Mouse (Mus musculus): ENCODE results near the gene Slk. TPM values are rescaled to one million over a fixed set of nuclear protein-coding genes. Genes with fewer than 3 reads are reported as not detected.

The Slk gene
- polyA plus RNA-seq, 1 experiment: 24.7 TPM

GRCm38 (mm10) chr19:47560544-47561161, 18.8 kb upstream of the Slk start:
- no peak for TF ChIP-seq GATA1 (IDR thresholded peaks at IDR 0.05; ENCODE audit: low read length)

GRCm38 (mm10) chr19:47561996-47562441, 17.5 kb upstream of the Slk start:
- TF ChIP-seq GATA1 (IDR thresholded peaks at IDR 0.05; ENCODE audit: low read length): no peak

GRCm38 (mm10) chr19:47563715-47564114, 15.8 kb upstream of the Slk start:
- TF ChIP-seq GATA1 (IDR thresholded peaks at IDR 0.05; ENCODE audit: low read length): no peak

- no peak for TF ChIP-seq GATA1 (IDR thresholded peaks at IDR 0.05; ENCODE audit: low read length)
These were observed 14.3 kb upstream of the Slk start for GRCm38 (mm10) chr19:47565031-47565654.

- no peak for TF ChIP-seq GATA1 (IDR thresholded peaks at IDR 0.05; ENCODE audit: low read length)
These were observed 13.5 kb upstream of the Slk start for GRCm38 (mm10) chr19:47565994-47566393.

- TF ChIP-seq GATA1 (IDR thresholded peaks at IDR 0.05; ENCODE audit: low read length): no peak
These were observed 9.4 kb upstream of the Slk start for GRCm38 (mm10) chr19:47570042-47570441.

- TF ChIP-seq GATA1 (IDR thresholded peaks at IDR 0.05; ENCODE audit: low read length): no peak
These were observed 5.8 kb upstream of the Slk start for GRCm38 (mm10) chr19:47573718-47574117.

GRCm38 (mm10) chr19:47578581-47579224, 775 bp upstream of the Slk start:
- no peak for TF ChIP-seq GATA1 (IDR thresholded peaks at IDR 0.05; ENCODE audit: low read length)

GRCm38 (mm10) chr19:47579788-47580631, 532 bp downstream of the Slk start:
- TF ChIP-seq GATA1 (IDR thresholded peaks at IDR 0.05; ENCODE audit: low read length): no peak

- TF ChIP-seq GATA1 (IDR thresholded peaks at IDR 0.05; ENCODE audit: low read length): no peak
These were observed 6.3 kb downstream of the Slk start for GRCm38 (mm10) chr19:47585772-47586171.

GRCm38 (mm10) chr19:47587009-47587408, 7.5 kb downstream of the Slk start:
- no peak for TF ChIP-seq GATA1 (IDR thresholded peaks at IDR 0.05; ENCODE audit: low read length)

GRCm38 (mm10) chr19:47608513-47608912, 29.0 kb downstream of the Slk start:
- no peak for TF ChIP-seq GATA1 (IDR thresholded peaks at IDR 0.05; ENCODE audit: low read length)

GRCm38 (mm10) chr19:47613442-47613841, 34.0 kb downstream of the Slk start:
- no peak for TF ChIP-seq GATA1 (IDR thresholded peaks at IDR 0.05; ENCODE audit: low read length)

GRCm38 (mm10) chr19:47621478-47621877, 42.0 kb downstream of the Slk start:
- no peak for TF ChIP-seq GATA1 (IDR thresholded peaks at IDR 0.05; ENCODE audit: low read length)

- no peak for TF ChIP-seq GATA1 (IDR thresholded peaks at IDR 0.05; ENCODE audit: low read length)
These were observed 45.6 kb downstream of the Slk start for GRCm38 (mm10) chr19:47624940-47625711.
